Mouse (Mus musculus) erythroblast, embryonic 14.5 days (primary cell): ENCODE measurements at regions not wholly inside any gene's neighbourhood (a gene's known extent, or its start where the extent isn't known, plus 50 kb on each side); places are given as distances from the start of the nearest gene placed in this dataset.

Experiments
- GATA1 ChIP-seq: IDR thresholded peaks from 2 replicates; pipeline ENCODE4 v1.6.1; 2012; ENCODE audit warnings: low read length, inconsistent platforms, mixed read lengths
- TAL1 ChIP-seq: IDR thresholded peaks from 3 replicates; pipeline ENCODE4 v1.6.1; 2012; ENCODE audit warnings: low read length, inconsistent platforms, mixed read lengths

DNA sequence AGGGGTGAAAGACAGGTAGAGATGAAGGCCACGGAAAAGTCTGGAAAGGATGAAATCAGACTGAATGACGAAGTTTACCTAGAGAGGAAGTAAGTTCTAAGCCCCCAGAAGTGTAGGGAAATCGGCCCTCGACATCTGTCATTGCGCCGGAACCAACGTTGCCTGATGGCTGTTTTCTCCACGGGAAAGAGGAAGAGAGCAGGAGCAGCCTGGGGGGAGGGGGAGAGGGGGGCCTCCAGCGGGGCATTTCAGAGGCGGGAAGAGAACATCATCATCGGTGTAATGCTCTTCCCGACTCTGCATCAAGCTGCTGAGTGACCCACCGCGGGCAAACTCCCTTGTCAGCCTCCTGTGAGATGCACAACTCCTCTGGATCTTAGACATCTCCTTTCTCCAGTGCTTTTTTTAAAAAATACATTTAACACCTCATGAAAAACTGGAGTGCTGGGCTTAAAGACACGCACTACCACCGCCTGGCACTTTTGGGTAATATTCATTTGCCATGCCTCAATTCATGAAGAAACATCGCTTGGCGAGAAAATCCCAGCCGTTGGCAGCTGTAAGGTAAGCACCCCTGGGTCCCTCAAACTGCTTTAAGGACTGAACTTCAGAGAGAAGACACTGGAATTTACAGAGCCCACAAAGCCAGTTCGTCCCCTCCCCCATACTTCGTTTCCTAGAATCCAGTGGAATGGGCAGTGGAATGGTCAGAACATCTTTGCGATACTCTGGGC, 53.0 kb upstream of the Kras start:
- TF ChIP-seq TAL1, result no peak
- TF ChIP-seq GATA1, result no peak
